Mouse (Mus musculus) embryonic fibroblast, embryonic 13.5 days (primary cell): ENCODE data around the gene Ufsp2. TPM values are rescaled to one million over a fixed set of nuclear protein-coding genes. Genes with fewer than 3 reads are reported as not detected.

Experiments
- H3K27ac ChIP-seq: 2 replicates; pipeline ENCODE4 v1.5.1; 2012; ENCODE audit warnings: low read length, control low read depth, inconsistent platforms; ENCODE audit not compliant: insufficient read depth
- H3K4me1 ChIP-seq: 2 replicates; pipeline ENCODE4 v1.6.1; 2011; ENCODE audit warnings: low read length; ENCODE audit not compliant: control insufficient read depth, insufficient read depth
- H3K4me3 ChIP-seq: 2 replicates; pipeline ENCODE4 v1.5.1; 2011; ENCODE audit warnings: mild to moderate bottlenecking, control low read depth, low read length; ENCODE audit not compliant: insufficient read depth
- CTCF ChIP-seq: IDR thresholded peaks from 2 replicates; pipeline ENCODE4 v1.5.1; 2011; ENCODE audit warnings: mild to moderate bottlenecking, control low read depth, low read length, moderate library complexity, borderline replicate concordance; ENCODE audit not compliant: insufficient read depth
- POLR2A ChIP-seq: IDR thresholded peaks from 2 replicates; pipeline ENCODE4 v1.6.1; 2011; ENCODE audit warnings: low read depth, mild to moderate bottlenecking, control low read depth, low read length, moderate library complexity
- polyA plus RNA-seq: library from polyadenylated mRNA; stranded (reverse); fragments of >200 nt; gene quantifications from 2 replicates; pipeline ENCODE4 v1.2.4, GENCODE M21; 2011; ENCODE audit warnings: low read depth; ENCODE audit not compliant: missing spikeins, insufficient read length

Gene Ufsp2
- polyA plus RNA-seq, 1 experiment = 87.8 TPM

- H3K4me3 ChIP-seq = no peak overlapping the region
Observed at GRCm38 (mm10) chr8:45988189-45988588, 12.9 kb downstream of the Ufsp2 start.

GRCm38 (mm10) chr8:45990631-45991310 lies 15.4 kb downstream of the Ufsp2 start:
- peaks cover 7% of the 10 kb centered on the region for H3K4me1 ChIP-seq
- no peak overlapping the region for H3K27ac ChIP-seq
- H3K4me3 ChIP-seq = no peak overlapping the region
- TF ChIP-seq CTCF = no peak

More at GRCm38 (mm10) chr8:45988189-45988588, 12.9 kb downstream of the Ufsp2 start:
- H3K27ac ChIP-seq = no peak overlapping the region
- H3K4me1 ChIP-seq = peaks cover 7% of the 10 kb centered on the region
- TF ChIP-seq POLR2A = no peak
- TF ChIP-seq CTCF = no peak

- TF ChIP-seq CTCF (peak; percentile 10; the same call in 1 of the 2 replicates), POLR2A (no peak)
- Histone ChIP-seq H3K4me3 (no peak overlapping the region), H3K27ac (no peak overlapping the region), H3K4me1 (no peaks in the 10 kb centered on the region)
Observed at GRCm38 (mm10) chr8:45994111-45994510, 18.8 kb downstream of the Ufsp2 start.

- no peaks in the 10 kb centered on the region for H3K4me1 ChIP-seq
- no peak for TF ChIP-seq CTCF
- TF ChIP-seq POLR2A = no peak
- no peak overlapping the region for H3K4me3 ChIP-seq
- H3K27ac ChIP-seq = no peak overlapping the region
Observed at GRCm38 (mm10) chr8:45995576-45995975, 20.2 kb downstream of the Ufsp2 start.

GRCm38 (mm10) chr8:45998228-45998627 lies 22.9 kb downstream of the Ufsp2 start:
- no peak overlapping the region for H3K27ac ChIP-seq
- no peak for TF ChIP-seq POLR2A
- TF ChIP-seq CTCF = peak; percentile 32; the same call in 1 of the 2 replicates
- no peak overlapping the region for H3K4me3 ChIP-seq
- no peaks in the 10 kb centered on the region for H3K4me1 ChIP-seq

GRCm38 (mm10) chr8:45999138-45999783 lies 23.9 kb downstream of the Ufsp2 start, which contains the start of gene Lrp2bp:
Gene Lrp2bp, plus strand, starts transcription at chr8:45999303.
- H3K4me3 ChIP-seq = peak within 1 kb of the TSS; percentile 37
- H3K27ac ChIP-seq = peak within 1 kb of the TSS; percentile 57
- no peaks in the 10 kb centered on the region for H3K4me1 ChIP-seq
- TF ChIP-seq POLR2A (no peak), CTCF (no peak)

- H3K4me1 ChIP-seq = 0 out of 2 replicates have a peak, but pooled peaks cover 1% of the 10 kb centered on the region
- TF ChIP-seq CTCF (no peak), POLR2A (peak; percentile 84)
- peak overlapping the region; percentile 37 for H3K4me3 ChIP-seq
Observed at GRCm38 (mm10) chr8:45999784-46000705, 24.7 kb downstream of the Ufsp2 start.

GRCm38 (mm10) chr8:46005596-46005995 lies 30.3 kb downstream of the Ufsp2 start, which contains the start of gene Ankrd37:
Gene Ankrd37, minus strand, starts transcription at chr8:46005707.
- Histone ChIP-seq H3K4me1 (peaks cover 17% of the 10 kb centered on the region; the same call in 1 of the 2 replicates), H3K27ac (peak within 1 kb of the TSS; percentile 65; the same call in 1 of the 2 replicates), H3K4me3 (no peak within 1 kb of the TSS)
- no peak for TF ChIP-seq POLR2A

More at GRCm38 (mm10) chr8:45999784-46000705, 24.7 kb downstream of the Ufsp2 start:
- H3K27ac ChIP-seq = peak overlapping the region; percentile 57

- Histone ChIP-seq H3K4me3 (no peak overlapping the region), H3K4me1 (peaks cover 17% of the 10 kb centered on the region; the same call in 1 of the 2 replicates), H3K27ac (peak overlapping the region; percentile 18; the same call in 1 of the 2 replicates)
- TF ChIP-seq CTCF = no peak
- TF ChIP-seq POLR2A = no peak
Observed at GRCm38 (mm10) chr8:46007050-46007672, 31.8 kb downstream of the Ufsp2 start.
